Mouse (Mus musculus) spleen, adult 18-20 months (tissue): ENCODE data around the gene Sfpq.
"Not testable (repeated sequence)": the region's sequence is repeated elsewhere in the genome, so short reads cannot be mapped to it uniquely, and the experiment has no call there.

Experiments used
- DNase-seq, 2 experiments: peaks; one replicate each; pipeline ENCODE4 v3.0.0; 2022; ENCODE audit warnings: mixed read lengths in 2 of 2

Gene Sfpq

DNA sequence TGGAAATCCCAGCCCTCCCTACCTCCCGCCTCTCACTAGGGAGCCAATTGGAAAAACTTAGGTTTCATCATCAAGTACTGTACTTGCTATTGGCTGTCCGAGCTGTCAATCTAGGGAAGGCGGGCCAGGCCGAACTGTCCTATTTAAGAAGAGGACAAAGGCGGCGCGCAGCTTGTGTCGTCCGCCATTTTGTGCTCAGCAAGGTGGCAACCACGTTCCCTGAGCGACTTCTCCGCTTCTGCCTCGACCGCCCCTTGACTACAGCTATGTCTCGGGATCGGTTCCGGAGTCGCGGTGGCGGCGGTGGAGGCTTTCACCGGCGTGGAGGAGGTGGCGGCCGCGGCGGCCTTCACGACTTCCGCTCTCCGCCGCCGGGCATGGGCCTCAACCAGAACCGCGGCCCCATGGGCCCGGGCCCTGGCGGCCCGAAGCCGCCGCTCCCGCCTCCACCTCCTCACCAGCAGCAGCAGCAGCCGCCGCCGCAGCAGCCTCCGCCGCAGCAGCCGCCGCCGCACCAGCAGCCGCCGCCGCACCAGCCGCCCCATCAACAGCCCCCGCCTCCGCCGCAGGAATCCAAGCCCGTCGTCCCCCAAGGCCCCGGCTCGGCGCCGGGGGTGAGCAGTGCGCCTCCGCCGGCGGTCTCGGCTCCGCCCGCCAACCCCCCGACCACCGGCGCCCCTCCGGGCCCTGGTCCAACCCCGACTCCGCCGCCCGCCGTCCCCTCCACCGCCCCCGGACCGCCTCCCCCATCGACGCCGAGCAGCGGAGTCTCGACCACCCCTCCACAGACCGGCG lies at the start of gene Sfpq:
Gene Sfpq (plus strand): TSS at position 174 of the 795 bp plus-strand sequence.
- peak; percentile 94 to 99 for DNase-seq

DNA sequence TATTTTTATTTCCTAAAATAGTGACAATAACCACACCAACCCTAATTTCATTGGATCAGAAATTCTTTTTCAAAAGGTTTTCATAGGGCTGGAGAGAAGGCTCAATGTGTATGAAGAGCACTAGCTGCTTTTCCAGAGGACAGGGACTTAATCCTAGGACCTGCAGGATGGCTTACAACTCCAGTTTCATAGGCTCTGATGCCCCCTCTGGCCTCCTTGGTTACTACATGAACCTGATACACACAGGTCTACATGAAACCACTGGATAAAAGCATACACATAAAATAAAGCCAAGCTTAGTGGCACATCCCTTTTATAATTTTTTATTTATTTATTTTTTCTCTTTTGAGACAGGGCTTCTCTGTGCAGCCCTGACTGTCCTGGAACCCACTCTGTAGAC lies 43.7 kb upstream of the Sfpq start:
- DNase-seq, result peak in 1 of 2 experiments; percentile 32

DNA sequence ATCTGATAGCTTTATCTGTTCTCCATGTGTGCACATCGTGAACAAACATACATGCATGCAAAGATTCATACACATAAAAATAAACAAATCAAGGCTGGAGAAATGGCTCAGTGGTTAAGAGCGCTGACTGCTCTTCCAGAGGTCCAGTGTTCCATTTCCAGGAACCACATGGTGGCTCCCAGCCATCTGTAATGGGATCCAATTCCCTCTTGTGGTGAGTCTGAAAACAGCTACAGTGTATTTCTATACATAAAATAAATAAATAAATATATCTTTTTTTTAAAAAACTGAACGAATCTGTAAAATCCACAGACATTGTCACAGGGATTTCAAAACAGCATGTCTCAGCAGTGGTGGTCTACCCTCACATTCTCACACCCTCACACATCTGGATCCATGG lies 42.4 kb upstream of the Sfpq start:
- DNase-seq, result no peak

DNA sequence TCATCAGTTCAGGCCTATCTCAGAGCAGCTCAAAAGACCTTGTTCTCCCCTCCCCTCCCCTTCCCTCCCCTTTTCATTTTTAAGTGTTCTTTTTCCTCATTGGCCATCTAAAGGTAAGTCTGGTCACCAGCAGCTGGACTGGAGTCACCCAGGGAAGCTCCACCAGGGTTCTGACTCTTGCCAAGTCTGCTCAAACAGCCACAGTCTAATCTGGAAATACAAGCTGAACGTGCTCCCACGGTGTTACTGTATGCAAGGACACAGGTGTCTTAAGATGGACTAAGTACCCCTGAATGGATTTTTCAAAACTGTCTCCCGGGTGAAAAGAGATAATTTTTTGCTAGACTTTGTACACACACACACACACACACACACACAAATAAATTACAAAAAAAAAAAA lies 37.8 kb upstream of the Sfpq start:
- no peak for DNase-seq

DNA sequence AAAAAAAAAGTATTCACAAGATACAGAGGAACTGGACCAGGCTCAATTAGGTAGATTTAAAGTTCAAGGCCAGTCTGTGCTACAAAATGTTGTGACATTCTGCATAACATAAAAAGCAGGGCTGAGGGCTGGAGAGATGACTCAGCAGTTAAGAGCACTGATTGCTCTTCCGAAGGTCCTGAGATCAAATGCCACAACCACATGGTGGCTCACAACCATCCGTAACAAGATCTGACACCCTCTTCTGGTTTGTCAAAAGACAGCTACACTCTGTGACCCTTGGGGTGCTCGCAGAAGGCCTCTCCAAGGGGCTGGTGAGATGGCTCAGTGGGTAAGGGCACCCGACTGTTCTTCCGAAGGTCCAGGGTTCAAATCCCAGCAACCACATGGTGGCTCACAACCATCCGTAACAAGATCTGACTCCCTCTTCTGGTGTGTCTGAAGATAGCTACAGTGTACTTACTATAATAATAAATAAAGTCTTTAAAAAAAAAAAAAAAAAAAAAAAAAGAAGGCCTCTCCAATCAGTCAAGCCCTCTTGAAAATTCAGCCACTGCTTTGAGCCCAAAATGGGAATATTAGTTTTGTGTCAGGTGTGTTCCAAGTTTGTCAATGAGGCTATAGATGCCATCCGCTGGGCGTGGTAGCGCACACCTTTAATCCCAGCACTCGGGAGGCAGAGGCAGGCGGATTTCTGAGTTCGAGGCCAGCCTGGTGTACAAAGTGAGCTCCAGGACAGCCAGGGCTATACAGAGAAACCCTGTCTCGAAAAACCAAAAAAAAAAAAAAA lies 37.2 kb upstream of the Sfpq start:
- DNase-seq, result not testable (repeated sequence)

DNA sequence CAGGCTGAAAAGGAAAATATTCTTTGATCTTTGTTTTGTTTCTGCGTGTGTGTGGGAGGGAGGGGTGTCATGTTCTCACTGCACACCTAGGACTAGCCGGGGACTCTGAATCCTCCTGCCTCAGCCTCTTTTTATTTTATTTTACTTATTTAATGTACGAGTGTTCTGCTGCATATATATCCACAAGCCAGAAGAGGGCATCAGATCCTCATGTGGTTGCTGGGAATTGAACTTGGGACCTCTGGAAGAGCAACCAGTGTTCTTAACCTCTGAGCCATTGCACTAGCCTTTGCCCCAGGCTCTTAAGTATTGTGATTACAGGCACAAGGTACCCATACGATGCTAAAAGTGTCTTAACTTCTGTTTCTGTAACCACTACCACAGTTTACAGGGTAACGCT lies 34.4 kb upstream of the Sfpq start:
- no peak for DNase-seq

DNA sequence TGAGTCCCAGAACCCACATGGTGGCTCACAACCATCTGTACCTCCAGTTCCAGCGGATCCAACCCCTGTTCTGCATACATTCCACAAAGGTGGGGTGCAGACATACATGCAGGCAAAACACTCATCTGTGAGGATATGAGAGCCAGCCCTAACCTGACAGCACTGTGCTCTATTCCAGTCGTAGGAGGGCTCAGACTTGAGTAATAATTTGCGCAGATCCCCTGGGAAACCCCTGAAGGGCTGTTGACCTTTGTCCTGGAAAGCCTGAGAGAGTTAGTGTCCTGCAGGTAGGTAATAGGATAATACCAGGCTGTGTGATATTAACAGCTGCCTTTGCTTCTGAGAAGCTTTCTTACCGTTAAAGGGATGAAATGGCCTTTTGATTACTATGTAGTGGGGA lies 32.6 kb upstream of the Sfpq start:
- DNase-seq, result no peak

DNA sequence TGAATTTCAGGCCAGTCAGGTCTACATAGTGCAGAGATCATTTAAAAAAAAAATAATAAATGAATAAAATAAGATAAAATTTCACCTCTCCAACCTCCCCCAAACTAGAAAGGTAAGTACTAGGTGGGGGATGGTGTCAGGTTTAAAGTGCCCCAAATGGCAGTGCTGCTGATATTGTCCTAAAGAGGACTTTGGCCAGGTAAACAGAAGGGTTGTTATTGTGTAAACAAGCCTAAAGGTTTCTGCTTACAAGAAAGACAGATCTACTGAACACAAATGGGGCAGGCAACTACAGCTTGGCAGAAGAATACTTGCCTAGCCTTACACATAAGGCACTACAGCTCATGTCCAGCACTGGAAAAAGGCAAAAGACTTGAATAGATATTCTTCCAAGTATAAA lies 30.6 kb upstream of the Sfpq start:
- DNase-seq, result no peak

DNA sequence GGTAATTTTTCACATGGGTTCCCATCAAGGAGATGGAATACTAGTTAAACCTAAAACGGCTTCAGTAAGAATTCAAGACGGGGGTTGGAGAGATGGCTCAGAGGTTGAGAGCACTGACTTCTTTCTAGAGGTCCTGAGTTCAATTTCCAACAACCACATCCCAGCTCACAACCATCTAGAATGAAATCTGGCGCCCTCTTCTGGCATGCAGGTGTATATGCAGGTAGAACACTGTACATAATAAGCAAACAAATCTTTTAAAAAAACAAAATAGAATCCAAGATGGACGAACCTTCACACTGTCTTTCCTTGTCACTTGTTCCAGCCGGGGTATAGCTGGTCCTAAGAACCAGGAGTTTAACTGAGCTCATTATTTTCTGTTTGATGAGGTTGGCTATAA lies 28.8 kb upstream of the Sfpq start:
- DNase-seq, result peak in 1 of 2 experiments; percentile 30

DNA sequence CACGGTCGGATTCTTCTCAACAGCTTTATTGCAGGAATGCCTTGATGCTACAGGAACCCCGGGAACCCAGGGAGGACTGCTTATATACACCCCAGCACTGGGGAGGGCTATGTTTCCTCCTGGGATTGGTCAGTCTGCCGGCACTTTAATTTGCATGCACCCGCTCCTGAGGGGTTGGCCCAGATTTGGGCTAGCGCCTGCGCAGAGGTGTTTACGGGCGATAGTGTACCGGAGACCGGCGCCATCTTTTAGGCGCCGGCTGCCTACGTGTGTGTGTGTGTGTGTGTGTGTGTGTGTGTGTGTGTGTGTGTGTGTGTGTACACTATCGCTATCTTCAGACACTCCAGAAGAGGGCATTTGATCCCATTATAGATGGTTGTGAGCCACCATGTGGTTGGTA lies 21.8 kb upstream of the Sfpq start:
- not testable (repeated sequence) for DNase-seq

DNA sequence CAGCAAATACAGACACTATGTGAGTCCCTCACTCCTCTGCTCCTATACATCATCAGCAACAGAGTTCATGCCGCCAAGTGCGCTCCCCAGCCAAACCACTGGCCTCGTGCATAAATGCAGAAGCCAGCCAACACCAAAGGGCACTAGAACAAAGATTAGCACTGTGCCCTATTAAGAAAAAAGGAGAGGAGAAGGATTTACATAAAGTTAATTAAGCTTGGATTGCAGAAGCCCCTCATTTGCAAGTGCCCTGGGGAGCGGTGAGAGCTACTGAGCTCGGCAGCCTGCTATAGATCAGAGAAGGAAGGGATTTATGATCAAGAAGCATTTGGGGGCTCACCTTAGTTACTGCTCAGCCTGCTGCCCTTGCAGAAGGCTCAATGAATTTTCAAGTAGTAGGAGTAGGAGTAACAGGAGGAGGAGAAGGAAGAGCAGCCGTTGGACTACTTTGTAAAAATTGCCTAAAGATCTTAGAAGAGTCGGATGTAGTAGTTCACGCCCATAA lies 20.5 kb upstream of the Sfpq start:
- DNase-seq, result no peak

DNA sequence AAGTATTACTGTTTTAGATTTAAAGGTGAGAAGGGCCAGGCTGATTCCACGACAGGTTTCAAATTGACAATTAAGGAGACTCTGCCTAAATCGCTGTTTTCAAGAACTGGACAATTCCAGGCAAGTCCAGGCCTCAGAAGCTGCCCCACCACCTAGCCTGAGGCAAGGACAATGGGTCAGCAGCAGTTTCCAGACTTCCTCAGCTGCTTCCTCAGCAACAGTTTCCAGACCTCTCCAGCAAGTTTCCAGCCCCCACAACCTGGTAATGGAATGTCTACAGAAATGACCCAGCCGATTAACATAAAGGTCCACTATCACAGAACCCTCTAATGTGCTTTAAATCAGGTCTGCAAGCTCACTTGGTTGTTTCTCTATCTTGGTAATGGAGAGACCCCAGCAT lies 16.7 kb upstream of the Sfpq start:
- no peak for DNase-seq

DNA sequence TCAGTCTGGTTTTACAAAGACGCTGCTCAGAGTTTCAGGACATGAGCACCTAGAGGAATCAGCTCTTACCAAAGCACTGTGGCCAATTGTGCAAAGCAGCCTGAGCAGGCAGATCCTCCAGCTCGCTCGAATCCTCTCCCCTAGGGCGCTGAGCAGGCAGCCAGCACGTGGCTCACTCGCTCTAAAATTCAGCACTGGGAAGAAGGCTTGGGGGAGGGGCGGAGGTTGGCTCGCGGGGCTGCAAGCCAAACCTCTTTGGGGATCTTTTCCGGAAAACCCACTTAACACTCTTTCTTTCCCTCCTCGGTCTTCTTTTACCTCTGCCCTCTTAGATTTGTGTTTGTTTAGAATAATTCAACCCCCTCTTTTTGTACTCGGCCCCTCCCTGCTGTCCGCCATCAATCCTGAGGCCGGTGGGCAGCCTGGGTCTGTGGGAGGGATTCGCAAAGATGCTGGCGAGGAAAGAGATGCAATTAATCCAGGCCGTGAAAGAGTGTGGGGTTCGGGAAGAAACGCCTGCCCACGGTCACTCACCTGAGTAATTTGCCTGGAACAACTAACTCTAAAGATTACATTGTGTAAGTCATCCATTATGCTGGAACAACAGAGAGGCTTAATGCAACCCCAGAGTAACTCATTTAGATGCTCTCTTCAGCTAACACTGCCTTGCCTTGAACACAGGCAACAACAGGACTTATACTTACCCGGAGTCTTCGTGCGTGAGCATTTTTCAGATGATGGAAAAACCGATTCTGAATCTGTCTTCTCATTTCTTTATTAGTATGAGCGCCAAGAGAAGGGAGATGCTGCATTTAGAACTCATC lies 15.8 kb upstream of the Sfpq start:
- DNase-seq, result no peak

DNA sequence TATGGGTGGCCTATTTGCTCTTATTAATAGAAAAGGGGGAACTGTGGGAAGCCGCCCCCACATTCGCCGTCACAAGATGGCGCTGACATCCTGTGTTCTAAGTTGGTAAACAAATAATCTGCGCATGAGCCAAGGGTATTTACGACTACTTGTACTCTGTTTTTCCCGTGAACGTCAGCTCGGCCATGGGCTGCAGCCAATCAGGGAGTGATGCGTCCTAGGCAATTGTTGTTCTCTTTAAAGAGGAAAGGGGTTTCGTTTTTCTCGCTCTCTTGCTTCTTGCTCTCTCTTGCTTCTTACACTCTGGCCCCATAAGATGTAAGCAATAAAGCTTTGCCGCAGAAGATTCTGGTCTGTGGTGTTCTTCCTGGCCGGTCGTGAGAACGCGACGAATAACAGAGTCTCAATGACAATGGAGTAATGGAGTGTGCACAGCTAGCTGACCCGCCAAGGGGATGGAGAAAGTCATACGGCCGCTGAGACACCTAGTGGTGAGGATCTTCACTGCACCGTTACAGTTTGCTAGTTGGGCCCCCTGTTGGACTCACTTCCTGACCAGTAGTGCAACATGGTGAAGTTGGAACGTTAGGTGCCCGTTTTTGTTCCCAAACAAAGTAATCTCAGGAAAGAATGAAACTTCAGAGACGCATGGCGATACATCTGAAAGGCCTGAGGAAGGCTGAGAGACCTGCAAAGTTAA lies 5.7 kb upstream of the Sfpq start:
- peak; percentile 73 to 81 for DNase-seq

DNA sequence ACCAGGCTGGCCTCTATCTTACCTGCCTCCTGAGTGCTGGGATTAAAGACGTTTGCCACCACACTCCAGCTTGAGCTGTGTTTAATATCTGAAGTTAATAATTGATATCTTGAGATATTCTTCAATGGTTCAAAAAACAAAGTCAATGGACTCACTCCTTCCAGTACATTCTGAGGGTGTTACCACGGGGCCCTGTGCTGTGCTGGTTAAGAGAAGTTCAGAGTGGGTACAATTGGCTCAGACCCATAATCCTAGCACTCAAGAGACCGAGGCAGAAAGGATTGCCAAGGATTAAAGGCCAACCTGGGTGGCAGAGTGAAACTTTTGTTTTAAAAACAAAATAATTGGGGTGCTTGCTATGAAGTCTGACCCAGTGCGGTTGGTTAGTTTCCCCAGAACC lies 4.8 kb upstream of the Sfpq start:
- DNase-seq, result no peak

DNA sequence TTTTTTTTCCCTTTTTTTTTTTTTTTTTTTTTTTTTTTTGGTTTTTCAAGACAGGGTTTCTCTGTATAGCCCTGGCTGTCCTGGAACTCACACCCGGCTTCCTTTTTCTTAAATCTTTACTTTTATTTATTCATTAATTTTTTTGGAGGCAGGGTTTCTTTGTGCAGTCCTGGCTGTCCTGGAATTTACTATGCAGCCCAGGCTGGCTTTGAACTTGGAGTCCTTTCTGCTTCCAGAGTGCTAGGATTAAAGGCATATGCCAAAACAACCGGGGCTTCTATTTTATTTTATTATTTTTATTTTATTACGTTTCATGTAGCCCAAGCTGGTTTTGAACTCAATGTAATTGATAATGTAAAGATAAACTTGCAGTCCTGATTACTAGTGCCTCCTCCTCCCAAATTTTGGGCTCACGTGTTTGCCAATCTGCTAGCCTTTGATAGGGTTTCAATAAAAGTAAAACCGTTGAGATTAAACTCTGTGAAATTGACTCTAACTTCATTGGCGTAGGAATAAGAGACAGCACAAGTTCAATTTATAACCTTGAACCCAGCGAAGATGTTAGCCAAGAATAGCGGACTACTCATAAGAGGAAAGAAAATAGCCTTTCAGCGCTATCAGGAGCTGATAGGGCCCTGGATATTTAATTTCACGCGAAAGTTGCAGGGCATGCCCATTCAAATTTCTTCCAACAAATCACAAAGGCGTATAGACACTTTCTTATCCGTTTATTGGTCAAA lies 543 bp upstream of the Sfpq start:
- no peak for DNase-seq

DNA sequence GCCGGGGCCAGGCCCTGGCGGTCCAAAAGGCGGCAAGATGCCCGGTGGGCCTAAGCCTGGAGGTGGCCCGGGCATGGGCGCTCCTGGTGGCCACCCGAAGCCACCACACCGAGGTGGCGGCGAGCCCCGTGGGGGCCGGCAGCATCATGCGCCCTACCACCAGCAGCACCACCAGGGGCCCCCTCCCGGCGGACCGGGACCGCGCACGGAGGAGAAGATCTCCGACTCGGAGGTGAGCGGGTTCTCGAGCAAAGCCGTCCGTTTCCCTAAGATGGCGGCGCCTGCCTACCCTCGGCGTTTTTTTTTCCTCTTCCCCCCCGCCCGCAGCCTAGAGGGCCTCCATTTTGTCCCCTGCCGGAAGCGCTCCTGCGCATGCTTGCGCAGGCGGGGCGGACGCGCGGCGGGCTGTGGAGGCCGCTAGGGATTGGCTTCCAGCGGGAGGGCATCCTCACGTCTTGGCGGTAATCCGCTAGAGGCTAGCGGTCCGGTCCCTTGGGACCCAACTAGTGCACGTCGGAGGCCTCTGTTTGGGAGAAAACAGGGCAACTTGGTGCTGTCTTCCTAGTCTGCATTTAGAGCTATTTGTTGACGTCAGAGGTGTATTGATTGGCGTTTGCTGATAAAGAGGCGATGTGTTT lies 984 bp downstream of the Sfpq start:
- peak; percentile 78 to 82 for DNase-seq

DNA sequence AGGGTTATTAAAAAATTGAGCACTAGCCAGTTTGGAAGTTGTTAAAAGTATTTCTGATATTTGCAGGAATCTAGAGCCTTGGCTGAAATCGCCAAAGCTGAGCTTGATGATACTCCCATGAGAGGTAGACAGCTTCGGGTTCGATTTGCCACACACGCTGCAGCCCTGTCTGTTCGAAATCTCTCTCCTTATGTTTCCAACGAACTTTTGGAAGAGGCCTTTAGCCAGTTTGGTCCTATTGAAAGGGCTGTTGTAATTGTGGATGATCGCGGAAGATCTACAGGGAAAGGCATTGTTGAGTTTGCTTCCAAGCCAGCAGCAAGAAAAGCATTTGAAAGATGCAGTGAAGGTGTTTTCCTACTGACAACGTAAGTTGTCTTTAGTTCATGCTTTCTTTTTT lies 2.1 kb downstream of the Sfpq start:
- no peak for DNase-seq

DNA sequence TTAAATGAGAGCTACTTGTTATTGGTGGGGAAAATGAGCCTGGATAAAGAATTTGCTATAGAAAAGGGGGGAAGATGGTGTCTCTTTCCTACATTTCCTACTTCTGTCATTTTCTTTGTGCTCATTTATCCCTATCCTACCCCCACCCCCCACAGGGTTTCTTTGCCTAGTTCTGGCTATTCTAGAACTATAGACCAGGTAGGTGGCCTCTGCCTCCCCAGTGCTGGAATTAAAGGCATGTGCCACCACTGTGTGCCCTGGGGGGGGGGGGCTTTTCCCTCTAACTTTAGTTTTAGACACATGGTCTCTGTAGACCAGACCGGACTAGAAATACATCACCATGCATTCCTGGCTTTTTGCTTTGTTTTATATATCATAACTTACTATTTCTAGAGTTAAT lies 3.1 kb downstream of the Sfpq start:
- no peak for DNase-seq

DNA sequence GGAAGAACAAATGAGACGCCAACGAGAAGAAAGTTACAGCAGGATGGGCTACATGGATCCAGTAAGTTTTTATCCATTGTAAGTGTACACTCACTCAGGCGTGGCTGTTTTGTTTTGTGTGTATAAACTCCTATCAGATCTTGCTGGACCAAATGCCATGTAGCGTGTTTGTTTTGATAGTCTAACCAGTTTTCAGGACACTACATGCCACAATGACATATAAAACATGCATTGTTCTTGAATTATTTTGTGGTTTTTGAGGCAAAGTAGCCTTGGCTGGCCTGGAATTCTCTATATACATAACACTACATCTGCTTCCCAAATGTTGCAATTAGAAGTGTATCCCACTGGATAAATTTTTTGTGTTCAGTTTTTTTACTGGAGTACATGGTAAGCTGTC lies 5.7 kb downstream of the Sfpq start:
- no peak for DNase-seq
